Mouse (Mus musculus): ENCODE data around the gene Cep85l.

The Cep85l gene

DNA sequence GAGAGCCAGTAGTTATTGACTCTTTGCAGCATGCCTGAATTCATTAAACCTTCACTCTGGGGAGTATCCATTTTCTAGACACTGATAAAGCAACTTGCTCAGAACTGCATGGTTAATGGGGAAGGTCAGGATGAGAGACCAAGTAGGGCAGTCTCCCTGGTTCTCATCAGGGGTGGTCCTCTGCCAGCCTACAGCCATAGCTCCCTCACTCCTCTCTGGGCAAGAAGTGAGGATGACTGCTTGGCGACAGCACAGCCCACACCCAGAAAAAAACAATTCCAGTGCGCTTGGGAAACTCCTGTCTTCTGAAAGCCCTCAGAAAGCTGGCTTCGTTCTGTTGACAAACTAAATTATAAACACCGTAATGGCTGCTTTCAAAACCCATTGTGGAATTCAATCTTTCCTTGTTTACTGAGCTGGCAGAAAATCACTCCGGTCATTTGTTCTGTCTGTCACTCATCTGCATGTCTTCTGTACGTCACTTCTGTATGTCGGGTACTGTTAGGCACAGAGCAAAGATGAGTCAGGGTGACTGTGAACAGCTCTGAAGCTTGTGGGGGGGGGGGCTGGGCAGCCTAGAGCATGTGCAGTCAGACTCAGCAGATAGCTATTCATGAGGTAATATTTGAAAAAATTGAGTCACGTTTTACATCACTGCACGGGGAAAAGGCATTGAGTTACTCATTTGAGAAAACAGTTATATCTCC lies 15.3 kb upstream of the Cep85l start:
- no peak for DNase-seq (ENCODE audit: low spot score)

DNA sequence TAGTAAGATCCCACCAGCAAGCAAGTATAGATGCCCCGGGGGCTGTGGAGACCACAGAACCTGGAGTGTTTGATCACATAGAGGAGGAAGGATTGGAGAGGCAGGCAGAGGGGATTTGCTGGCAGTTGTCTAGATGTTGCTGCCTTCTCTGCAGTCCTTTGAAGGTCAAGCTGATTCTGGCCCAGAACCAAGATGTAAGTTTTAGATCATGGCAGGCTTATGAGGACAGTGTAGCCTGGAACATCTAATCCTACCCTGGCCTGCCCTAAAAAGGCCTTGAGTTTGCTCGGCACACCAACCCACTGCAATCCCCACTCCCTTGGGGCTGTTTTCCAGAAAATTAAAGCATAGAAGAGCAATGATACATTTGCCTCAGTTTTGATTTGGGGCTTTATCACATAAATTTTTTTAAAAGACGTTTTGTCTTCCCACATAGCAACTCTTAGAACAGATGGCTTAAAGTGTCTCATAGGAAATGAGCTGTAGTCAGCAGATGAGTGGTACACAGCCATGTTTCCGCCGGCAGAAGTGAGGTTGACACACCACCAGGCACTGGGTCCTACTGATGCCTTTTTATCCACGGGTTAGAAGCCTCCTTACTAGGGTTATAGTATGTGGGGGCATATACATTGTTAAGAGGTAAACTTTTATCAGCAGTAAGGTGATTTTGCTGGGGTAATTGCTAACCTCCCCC lies 8.6 kb upstream of the Cep85l start:
- no peak for DNase-seq (ENCODE audit: low spot score)

DNA sequence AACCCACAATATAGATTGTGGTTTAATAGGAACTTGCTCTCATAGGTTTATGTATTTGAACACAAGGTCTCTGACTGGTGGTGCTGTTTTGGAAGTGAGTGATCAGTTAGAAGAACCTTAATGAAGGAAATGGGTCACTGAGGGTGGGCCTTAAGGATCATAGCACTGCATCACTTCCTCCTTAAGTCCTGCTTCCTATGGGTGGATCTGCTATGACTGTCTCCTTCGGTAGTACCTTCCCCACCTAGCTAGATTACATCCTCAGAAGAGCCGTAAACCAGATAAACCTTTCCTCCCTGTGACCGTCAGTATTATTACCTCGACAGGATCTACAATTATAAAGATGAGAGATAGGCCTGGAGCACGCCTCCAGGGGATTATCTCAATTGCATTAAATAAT lies 5.7 kb upstream of the Cep85l start:
- DNase-seq (ENCODE audit: low spot score), result no peak

DNA sequence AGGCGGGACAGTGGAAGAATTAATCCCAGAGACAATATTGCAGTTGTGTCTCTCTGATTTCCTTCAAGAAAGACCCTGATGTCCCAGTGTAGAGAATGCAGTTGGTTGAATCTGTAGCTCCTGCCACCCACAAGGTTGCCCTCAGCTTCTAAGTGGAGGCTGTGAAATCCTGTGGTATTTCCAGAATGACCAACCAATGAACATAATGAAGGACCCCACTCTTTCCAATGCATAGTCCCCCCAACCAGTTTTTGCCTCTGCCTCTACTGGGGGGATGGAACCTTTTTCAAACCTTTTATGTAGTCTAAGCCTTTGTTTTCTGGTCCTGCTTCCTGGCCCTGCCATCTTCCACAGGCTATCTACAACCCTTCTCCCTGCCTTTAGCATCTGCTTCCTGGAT lies 5.1 kb upstream of the Cep85l start:
- DNase-seq (ENCODE audit: low spot score), result no peak

DNA sequence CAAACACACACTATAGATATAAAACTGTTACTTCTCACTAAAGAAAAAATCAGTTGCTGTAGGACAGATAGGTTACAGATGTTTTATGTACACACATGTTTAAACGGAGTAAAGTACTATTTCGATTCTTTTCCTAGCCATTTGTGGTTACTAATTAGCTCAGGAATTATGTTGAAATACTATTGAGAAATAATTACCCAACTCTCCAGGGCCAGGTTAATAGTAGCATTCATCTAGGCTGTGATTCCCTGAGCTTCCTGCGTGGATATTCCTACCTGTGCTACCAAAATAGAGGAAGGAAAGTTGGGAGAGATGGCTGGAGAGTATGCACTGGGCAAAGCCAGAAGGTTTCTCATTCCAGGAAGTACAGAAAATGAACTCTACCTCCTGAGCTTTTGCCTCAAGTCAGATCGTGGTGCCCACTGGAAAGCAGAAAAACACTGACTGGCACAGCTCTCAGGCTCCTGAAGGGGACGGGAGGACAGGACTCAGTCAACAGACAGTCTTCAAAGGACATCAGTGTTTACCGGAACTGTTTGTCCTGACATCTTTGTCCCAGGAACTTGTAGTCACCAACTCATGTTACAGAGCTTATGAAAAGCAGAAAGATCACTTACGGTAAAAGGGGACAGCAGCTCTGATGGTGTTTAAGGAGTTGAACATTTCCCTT lies 3.1 kb upstream of the Cep85l start:
- DNase-seq (ENCODE audit: low spot score), result no peak

DNA sequence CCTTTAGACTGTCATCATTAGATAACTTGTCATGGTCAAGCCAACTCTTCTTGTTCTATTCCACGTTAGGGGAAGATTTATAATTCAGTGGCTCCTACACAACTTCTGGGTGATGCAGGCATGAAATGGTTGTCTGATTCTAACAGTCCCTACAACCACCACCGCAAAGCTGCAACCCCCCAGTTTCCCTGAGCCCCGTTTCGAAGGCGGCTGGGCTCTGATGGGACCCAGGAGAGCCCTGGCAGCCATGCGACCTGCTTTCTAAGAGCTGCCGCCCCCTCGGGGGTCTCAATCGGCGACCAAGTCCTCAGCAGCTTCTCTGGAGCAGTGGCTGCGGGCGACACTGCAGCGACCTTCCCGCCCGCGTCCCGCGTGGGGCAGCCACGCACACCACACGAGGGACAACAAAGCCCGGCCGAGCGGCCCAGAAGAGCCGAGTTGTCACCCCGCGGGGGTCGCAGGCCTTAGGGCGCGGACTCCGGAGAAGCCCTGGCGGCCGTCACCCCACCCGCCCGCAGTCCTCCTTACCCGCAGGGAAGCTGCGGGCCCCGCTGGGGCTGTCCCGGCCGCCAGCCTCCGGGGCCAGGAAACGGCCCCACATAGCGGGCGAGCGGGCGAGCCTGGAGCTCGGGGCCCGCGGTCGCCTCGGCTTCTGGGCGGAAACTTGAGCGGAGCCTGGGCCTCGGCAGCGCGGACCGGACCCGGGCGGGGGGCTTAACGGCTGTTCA lies 602 bp downstream of the Cep85l start:
- peak; percentile 61 for DNase-seq (ENCODE audit: low spot score)

DNA sequence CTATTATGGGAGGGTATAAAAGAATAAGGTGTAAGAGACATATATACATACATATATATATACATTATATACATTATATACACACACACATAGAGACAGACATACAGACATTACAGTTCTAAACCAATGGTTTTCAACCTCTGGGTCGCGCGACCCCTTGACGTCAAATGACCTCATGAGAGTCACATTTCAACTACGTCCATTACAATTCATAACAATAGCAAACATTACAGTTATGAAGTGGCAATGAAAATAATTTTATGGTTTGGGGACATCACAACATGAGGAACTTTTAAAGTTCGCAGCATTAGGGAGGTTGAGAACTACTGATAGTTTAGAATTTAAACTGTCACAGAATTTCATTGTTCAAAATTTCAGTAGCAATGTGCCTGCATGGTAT lies 1.5 kb downstream of the Cep85l start:
- no peak for DNase-seq (ENCODE audit: low spot score)

DNA sequence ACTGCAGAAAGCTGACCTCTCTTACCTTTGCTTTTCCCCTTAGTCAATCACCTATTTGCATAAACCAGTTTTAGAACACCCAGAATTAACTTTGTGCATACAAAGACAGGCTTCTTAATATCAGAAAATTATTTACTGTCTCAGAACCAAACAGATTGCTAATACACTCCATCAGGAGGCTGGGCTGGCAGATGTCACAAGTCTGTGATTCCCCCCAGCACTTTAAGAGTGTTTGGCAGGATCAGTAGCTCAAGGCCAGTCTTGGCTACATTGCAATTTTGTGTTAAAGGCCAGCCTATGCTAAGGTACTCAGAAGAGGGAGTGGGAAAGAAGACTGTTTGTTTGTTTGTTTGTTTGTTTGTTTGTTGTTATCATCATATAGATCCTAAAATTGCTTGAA lies 2.7 kb downstream of the Cep85l start:
- no peak for DNase-seq (ENCODE audit: low spot score)

DNA sequence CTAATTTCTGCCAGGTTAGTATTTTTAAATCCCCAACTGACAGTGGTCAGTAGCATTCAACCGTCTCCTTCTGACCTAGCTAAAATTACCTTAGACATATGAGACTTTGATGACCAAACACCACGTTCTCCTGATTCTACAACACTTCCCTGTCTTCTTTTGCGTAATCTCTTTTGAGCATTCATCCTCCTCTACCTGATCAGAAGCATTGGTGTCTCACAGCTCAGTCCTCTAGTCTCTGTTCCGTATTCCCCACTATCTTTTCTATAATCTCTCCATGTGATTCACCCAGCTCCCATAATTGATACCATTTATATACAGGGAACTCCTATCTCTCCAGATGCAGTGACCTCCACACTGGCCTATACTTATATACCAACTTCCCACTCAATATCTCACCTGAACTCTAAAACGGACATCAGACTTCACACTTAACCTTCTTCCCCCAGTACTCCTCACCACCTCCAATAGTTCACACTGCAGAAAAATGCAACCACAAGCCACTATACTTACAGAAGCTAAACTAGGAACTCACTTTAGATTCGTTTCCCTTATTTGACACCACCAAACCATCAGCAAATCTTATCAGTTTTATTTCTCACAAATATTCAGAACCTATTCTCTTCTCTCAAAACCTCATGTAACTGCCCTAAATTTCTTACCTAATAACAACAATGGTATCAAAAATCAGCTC lies 5.7 kb downstream of the Cep85l start:
- DNase-seq (ENCODE audit: low spot score), result no peak

DNA sequence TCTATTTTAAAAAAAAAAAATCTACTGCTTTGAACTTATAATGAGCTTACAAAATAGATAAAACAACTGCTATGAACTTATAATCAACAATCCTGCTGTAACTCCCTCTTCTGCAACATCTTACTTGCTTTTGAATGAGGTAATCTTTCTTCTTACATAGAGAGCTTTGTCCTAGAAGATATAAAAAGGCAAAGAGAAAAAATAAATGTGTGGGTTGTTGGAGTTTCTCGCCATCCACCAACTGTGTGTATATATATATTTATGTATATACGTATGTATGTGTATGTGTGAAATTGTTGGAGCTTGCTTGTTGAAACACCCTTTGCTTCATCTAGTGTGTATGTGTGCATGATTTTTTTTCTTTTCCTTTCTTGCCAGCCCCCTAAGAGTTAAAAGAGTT lies 12.5 kb downstream of the Cep85l start:
- no peak for DNase-seq (ENCODE audit: low spot score)

DNA sequence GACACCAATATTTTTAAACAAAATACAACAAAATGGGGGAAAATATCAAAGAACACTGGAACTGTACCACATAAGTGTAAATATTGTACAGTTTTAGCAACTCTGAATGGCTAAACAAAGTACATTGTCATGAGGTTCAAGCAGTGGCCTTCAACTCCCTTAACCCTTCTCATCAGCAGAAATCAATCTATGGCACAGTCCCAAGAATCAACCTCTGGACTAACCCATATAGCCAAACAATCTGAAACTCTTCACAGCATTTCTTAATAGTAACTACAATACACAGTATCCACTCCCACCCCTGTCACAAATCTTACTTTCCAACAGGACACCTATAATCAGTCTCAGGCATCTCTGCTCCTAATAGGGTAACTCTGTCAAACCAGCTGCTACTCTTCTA lies 15.4 kb downstream of the Cep85l start:
- DNase-seq (ENCODE audit: low spot score), result no peak

DNA sequence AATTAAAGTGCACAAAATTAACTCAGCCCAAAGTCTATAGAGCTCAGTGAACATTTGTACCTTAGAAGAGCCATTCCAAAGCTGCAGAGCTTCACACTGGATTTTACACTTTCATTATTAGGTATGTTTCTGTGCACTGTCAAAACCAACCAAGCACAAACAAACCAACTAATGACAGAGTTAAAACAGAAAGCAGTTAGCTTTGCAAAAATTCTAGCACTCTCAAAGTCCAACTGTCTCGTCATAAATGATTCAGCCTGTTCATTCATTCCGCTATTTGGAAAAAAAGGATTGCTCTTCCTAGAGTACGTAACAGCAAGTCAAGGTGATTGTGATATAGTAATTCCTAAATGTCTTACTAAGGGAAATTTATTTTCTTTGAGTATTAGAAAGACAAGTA lies 20.7 kb downstream of the Cep85l start:
- no peak for DNase-seq (ENCODE audit: low spot score)

DNA sequence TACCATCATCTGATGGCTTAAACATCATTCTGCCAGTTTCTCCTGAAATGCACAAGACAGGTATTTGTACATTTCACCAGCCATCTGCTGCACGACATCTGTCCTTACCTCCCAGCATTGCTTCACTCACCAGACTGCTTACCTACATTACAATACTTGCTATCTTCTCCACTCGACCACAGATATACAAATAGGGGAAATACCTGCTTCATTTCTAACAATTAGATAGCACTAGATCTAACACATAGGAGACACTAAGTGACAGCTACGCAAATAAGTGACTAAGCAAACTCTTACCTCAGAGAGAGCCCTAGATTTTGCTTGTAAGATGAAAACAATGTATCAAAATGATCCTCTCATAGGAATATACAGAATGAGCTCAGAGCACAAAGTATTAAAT lies 26.1 kb downstream of the Cep85l start:
- DNase-seq (ENCODE audit: low spot score), result no peak

DNA sequence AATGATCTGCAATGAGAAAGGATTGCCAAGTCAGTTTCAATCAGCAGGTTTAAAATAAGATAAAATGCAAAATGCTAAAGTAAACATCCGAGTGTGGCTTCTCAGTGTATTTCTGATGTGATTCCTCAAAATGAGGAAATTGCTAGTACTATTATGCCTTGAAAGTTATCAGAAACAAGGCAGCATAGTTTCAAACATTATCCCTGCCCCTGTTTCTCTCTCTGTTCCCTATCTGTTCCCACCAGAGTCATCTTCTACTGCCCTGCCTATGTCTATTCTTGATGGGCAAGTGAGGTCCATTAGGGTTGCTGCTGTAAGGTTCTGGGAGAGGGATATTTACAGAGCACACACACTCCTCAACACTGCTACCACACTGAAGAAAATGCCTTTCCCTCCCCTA lies 30.5 kb downstream of the Cep85l start:
- DNase-seq (ENCODE audit: low spot score), result no peak

DNA sequence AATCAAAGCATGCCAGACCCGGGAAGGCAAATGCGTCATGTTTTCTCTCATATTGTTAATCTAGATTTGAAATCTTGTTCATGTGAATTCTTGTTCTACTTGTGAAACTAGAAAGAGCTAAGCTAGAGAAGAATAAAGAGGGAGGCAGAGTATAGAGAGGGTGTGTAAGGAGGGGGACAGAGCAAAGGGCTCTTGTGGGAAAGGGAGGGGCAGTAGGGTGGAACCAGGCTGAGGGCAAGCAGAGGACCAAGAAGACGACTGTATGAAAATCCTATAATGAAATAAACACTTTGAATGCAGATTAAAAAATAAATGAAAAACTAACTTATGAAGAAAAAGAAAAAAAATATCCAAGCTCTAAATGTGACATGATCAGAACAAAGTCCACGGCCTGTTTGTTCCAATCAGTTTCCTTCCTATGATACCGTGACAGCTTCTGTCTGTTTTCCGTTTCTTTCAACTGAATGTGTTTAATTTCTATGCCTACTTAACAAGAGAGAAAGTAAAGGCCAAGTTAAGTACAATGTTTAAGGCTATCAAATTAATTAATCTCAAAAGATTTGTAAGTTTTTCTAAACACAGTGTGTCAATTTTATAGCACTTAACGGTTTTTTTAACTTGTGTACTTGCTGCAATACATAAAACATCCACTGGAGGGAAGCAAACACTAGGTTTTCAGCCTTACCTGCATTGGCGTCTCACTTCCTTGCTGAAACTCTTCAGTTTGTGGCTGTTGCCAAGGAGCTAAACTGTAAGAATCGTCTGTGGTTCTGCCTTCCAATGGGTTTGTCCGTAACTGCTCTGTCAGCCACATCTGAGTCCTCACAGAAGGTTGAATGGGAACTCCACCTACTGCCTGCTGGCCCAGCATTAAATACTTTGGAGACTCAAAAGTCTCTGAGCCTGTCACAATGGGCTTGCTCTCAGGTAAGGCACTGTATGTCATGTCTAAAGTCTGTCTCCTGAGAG lies 31.7 kb downstream of the Cep85l start:
- no peak for DNase-seq (ENCODE audit: low spot score)

DNA sequence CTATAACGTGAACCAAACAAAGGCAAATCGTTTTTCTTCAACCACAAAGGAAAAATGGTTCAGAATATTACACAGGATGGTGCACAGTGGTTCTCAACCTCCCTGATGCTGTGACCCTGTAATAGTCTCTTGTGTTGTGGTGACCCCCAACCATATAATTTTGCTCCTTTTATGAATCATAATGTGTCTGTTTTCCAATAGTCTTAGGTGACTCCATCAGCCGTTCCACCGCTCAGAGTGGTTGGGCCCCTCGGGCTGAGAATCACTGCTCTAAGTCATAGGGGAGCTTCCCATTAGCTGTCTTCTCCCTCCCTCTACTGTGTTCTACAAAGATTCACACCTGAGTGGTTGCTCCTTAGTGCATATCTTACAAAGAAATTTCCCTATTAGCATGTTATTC lies 32.8 kb downstream of the Cep85l start:
- DNase-seq (ENCODE audit: low spot score), result no peak

DNA sequence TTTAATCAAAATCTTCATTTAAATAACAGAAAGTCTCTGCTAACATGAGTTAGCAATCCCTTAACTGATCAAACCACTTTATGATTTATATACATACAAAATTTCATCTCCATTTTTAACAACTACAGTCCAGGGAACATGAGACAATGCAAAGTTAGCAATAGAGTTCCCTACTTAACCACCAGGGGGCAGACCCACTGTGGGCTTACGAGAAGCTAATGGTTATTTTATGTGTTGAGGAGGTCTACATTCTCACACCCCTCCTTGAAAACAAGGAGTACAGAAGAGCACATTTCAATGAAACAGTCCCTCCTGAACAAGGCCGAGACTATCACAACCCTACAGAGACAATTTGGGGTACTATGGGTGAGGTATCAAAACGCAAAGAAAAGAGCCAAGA lies 33.2 kb downstream of the Cep85l start:
- DNase-seq (ENCODE audit: low spot score), result peak; percentile 58

DNA sequence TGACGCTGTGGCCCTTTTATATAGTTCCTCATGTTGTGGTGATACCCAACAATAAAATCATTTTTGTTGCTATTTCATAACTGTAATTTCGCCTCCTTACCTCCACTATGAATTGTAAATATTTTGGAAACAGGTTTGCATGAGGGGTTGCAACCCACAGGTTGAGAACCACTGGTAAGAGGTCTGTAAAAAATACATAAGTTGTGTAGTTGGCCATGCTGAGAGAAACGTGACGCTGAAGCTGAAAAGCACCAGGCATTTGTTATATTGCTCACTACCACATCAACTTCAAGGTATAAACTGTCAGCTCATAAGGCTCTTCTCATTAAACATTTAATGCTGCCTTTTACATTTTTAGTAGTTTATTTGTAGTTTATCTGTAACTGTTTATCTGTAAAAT lies 34.2 kb downstream of the Cep85l start:
- DNase-seq (ENCODE audit: low spot score), result no peak

DNA sequence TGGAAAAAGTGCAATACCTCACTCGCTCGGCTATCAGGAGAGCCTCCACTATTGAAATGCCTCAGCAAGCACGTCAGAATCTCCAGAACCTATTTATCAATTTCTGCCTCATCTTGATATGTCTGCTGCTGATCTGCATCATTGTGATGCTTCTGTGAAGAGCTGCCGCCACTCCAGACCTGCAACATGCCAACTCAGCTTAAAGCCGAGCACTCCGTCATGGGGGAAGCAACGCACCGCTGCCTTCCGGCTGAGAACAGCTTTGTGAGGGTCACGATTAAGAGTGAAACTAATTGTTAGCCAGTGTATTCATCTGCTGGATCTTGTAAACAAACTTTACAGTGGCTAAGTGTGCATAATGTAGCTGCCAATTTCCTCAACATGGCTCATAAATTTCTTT lies 35.9 kb downstream of the Cep85l start:
- DNase-seq (ENCODE audit: low spot score), result no peak

DNA sequence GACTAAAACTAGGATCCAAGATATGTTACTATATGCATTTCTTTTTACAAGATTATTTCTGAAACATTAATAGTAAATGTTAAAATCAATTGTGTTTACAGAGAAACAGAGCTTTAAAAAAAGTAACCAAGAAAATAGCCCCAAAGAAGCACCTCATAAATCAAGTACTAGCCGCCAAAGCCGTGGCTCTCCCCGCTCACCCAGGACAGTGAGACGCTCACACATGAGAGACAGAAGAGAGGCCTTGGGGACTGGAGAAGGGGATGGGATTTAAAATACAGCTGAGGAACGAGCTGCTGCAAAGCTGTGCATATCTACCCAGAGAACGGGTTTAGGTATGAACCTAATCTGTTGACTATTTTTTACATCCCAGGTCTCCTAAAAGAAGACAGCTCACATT lies 36.4 kb downstream of the Cep85l start:
- no peak for DNase-seq (ENCODE audit: low spot score)

DNA sequence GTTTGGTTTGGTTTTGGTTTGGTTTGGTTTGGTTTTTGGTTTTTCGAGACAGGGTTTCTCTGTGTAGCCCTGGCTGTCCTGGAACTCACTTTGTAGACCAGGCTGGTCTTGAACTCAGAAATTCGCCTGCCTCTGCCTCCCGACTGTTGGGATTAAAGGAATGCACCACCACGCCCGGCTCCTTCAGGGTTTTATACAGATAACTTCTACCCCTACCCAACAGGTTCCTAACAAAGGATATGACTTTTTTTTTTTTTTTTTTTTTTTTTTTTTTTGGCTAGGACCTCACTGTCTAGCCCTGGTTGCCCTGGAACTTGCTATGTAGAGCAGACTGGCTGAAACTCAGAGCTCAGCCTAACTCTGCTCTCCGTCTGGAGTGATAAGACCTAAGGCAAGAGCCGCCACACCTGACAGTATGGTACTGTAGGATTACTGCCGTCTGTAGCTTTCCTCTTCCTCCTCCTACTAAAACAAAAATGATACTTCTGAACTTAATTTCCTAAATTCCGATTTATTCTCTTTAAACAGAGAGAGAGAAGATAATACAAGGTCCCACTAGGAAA lies 37.5 kb downstream of the Cep85l start:
- no peak for DNase-seq (ENCODE audit: low spot score)

Measured in testis, postnatal 10 days (tissue).